Mouse (Mus musculus): Measurements from ENCODE around the gene Olfr1510. TPM values are rescaled to one million over a fixed set of nuclear protein-coding genes. Genes with fewer than 3 reads are reported as not detected.
"Not testable (repeated sequence)": the region's sequence is repeated elsewhere in the genome, so short reads cannot be mapped to it uniquely, and the experiment has no call there.

Olfr1510 gene
- not detected in 2 replicates for polyA plus RNA-seq (2014; fragmentation: Nextera tagmentation; extraction: Ambion mirVana)

- ATAC-seq (ENCODE audit: low FRiP score) (no peak), DNase-seq (ENCODE audit: low spot score) (no peak)
- no peak within 1 kb of the TSS for H3K4me3 ChIP-seq (replicated peaks; ENCODE audit: low read length)
- H3K4me2 ChIP-seq (replicated peaks) = no peak within 1 kb of the TSS
- H3K27ac ChIP-seq = no peak within 1 kb of the TSS
- 91% methylated on average over 3 of the region's 3 CpGs for WGBS
- no peak within 1 kb of the TSS for H3K9ac ChIP-seq
- H3K36me3 ChIP-seq (replicated peaks; ENCODE audit: control insufficient read depth, insufficient read depth) = no peaks in the 10 kb centered on the region
- no peaks in the 10 kb centered on the region for H3K4me1 ChIP-seq (replicated peaks; ENCODE audit: control insufficient read depth, insufficient read depth, low read length)
- H3K27me3 ChIP-seq (ENCODE audit: control insufficient read depth, insufficient read depth, low read length) = no peaks in the 10 kb centered on the region
- no peaks in the 10 kb centered on the region for H3K9me3 ChIP-seq (ENCODE audit: control insufficient read depth, low read length)
Measured at GRCm38 (mm10) chr14:52414273-52414672, at the start of gene Olfr1510. Olfr1510 (minus strand) TSS chr14:52414373.

GRCm38 (mm10) chr14:52461928-52462327 lies 47.8 kb upstream of the Olfr1510 start:
- H3K4me3 ChIP-seq (replicated peaks; ENCODE audit: low read length) = no peak overlapping the region
- no peaks in the 10 kb centered on the region for H3K27me3 ChIP-seq (ENCODE audit: control insufficient read depth, insufficient read depth, low read length)
- ATAC-seq (ENCODE audit: low FRiP score) = no peak
- H3K9me3 ChIP-seq (ENCODE audit: control insufficient read depth, low read length) = no peaks in the 10 kb centered on the region
- H3K36me3 ChIP-seq (replicated peaks; ENCODE audit: control insufficient read depth, insufficient read depth) = no peaks in the 10 kb centered on the region
- no peak overlapping the region for H3K4me2 ChIP-seq (replicated peaks)
- H3K9ac ChIP-seq = no peak overlapping the region
- H3K27ac ChIP-seq = no peak overlapping the region
- no peaks in the 10 kb centered on the region for H3K4me1 ChIP-seq (replicated peaks; ENCODE audit: control insufficient read depth, insufficient read depth, low read length)
- DNase-seq (ENCODE audit: low spot score) = no peak

- Histone ChIP-seq H3K27me3 (ENCODE audit: control insufficient read depth, insufficient read depth, low read length) (no peaks in the 10 kb centered on the region), H3K4me1 (replicated peaks; ENCODE audit: control insufficient read depth, insufficient read depth, low read length) (no peaks in the 10 kb centered on the region), H3K27ac (no peak overlapping the region), H3K9ac (no peak overlapping the region), H3K36me3 (replicated peaks; ENCODE audit: control insufficient read depth, insufficient read depth) (no peaks in the 10 kb centered on the region), H3K9me3 (ENCODE audit: control insufficient read depth, low read length) (no peaks in the 10 kb centered on the region), H3K4me3 (replicated peaks; ENCODE audit: low read length) (no peak overlapping the region), H3K4me2 (replicated peaks) (no peak overlapping the region)
- WGBS = 91% methylated on average over 8 of the region's 8 CpGs
- DNase-seq (ENCODE audit: low spot score) (no peak), ATAC-seq (ENCODE audit: low FRiP score) (no peak)
Measured at GRCm38 (mm10) chr14:52451138-52451537, 37.0 kb upstream of the Olfr1510 start.

GRCm38 (mm10) chr14:52442690-52443089 lies 28.5 kb upstream of the Olfr1510 start, which contains the start of gene Olfr1509:
Olfr1509 (plus strand) TSS chr14:52442990.
- Histone ChIP-seq H3K27ac (no peak within 1 kb of the TSS), H3K4me2 (replicated peaks) (no peak within 1 kb of the TSS), H3K9ac (no peak within 1 kb of the TSS), H3K27me3 (ENCODE audit: control insufficient read depth, insufficient read depth, low read length) (no peaks in the 10 kb centered on the region), H3K4me3 (replicated peaks; ENCODE audit: low read length) (no peak within 1 kb of the TSS), H3K4me1 (replicated peaks; ENCODE audit: control insufficient read depth, insufficient read depth, low read length) (no peaks in the 10 kb centered on the region), H3K36me3 (replicated peaks; ENCODE audit: control insufficient read depth, insufficient read depth) (no peaks in the 10 kb centered on the region), H3K9me3 (ENCODE audit: control insufficient read depth, low read length) (no peaks in the 10 kb centered on the region)
- DNase-seq (ENCODE audit: low spot score) (no peak), ATAC-seq (ENCODE audit: low FRiP score) (no peak)

- H3K9me3 ChIP-seq (ENCODE audit: control insufficient read depth, low read length) = no peaks in the 10 kb centered on the region
- H3K27me3 ChIP-seq (ENCODE audit: control insufficient read depth, insufficient read depth, low read length) = no peaks in the 10 kb centered on the region
- no peak overlapping the region for H3K27ac ChIP-seq
- no peak overlapping the region for H3K4me3 ChIP-seq (replicated peaks; ENCODE audit: low read length)
- no peak overlapping the region for H3K9ac ChIP-seq
- WGBS = 91% methylated on average over 1 of the region's 1 CpGs
- no peaks in the 10 kb centered on the region for H3K36me3 ChIP-seq (replicated peaks; ENCODE audit: control insufficient read depth, insufficient read depth)
- ATAC-seq (ENCODE audit: low FRiP score) (no peak), DNase-seq (ENCODE audit: low spot score) (no peak)
- H3K4me2 ChIP-seq (replicated peaks) = no peak overlapping the region
- no peaks in the 10 kb centered on the region for H3K4me1 ChIP-seq (replicated peaks; ENCODE audit: control insufficient read depth, insufficient read depth, low read length)
Measured at GRCm38 (mm10) chr14:52427686-52428085, 13.5 kb upstream of the Olfr1510 start.

- not testable (repeated sequence) for H3K4me2 ChIP-seq (replicated peaks); H3K27ac ChIP-seq; H3K4me3 ChIP-seq (replicated peaks; ENCODE audit: low read length); H3K36me3 ChIP-seq (replicated peaks; ENCODE audit: control insufficient read depth, insufficient read depth); H3K27me3 ChIP-seq (ENCODE audit: control insufficient read depth, insufficient read depth, low read length); DNase-seq (ENCODE audit: low spot score); H3K4me1 ChIP-seq (replicated peaks; ENCODE audit: control insufficient read depth, insufficient read depth, low read length); H3K9me3 ChIP-seq (ENCODE audit: control insufficient read depth, low read length); H3K9ac ChIP-seq
- ATAC-seq (ENCODE audit: low FRiP score) = 0 out of 2 replicates have a peak, but pooled peaks have one; percentile 11
- WGBS = 80% methylated on average over 7 of the region's 10 CpGs
Measured at GRCm38 (mm10) chr14:52410142-52410919, 3.8 kb downstream of the Olfr1510 start.

- H3K4me2 ChIP-seq (replicated peaks) = no peak within 1 kb of the TSS
- ATAC-seq (ENCODE audit: low FRiP score) (no peak), DNase-seq (ENCODE audit: low spot score) (no peak)
- no peak within 1 kb of the TSS for H3K9ac ChIP-seq
- H3K27me3 ChIP-seq (ENCODE audit: control insufficient read depth, insufficient read depth, low read length) = no peaks in the 10 kb centered on the region
- no peaks in the 10 kb centered on the region for H3K9me3 ChIP-seq (ENCODE audit: control insufficient read depth, low read length)
- no peak within 1 kb of the TSS for H3K27ac ChIP-seq
- 82% methylated on average over 4 of the region's 4 CpGs for WGBS
- H3K4me3 ChIP-seq (replicated peaks; ENCODE audit: low read length) = no peak within 1 kb of the TSS
- H3K4me1 ChIP-seq (replicated peaks; ENCODE audit: control insufficient read depth, insufficient read depth, low read length) = no peaks in the 10 kb centered on the region
- H3K36me3 ChIP-seq (replicated peaks; ENCODE audit: control insufficient read depth, insufficient read depth) = no peaks in the 10 kb centered on the region
Measured at GRCm38 (mm10) chr14:52397279-52397678, 16.9 kb downstream of the Olfr1510 start, which contains the start of gene Olfr1511. Olfr1511 (minus strand) TSS chr14:52397379.

GRCm38 (mm10) chr14:52390084-52390848 lies 23.9 kb downstream of the Olfr1510 start:
- H3K27ac ChIP-seq; H3K4me2 ChIP-seq (replicated peaks); H3K9ac ChIP-seq; DNase-seq (ENCODE audit: low spot score); H3K9me3 ChIP-seq (ENCODE audit: control insufficient read depth, low read length); H3K4me1 ChIP-seq (replicated peaks; ENCODE audit: control insufficient read depth, insufficient read depth, low read length); ATAC-seq (ENCODE audit: low FRiP score); H3K27me3 ChIP-seq (ENCODE audit: control insufficient read depth, insufficient read depth, low read length); H3K4me3 ChIP-seq (replicated peaks; ENCODE audit: low read length); H3K36me3 ChIP-seq (replicated peaks; ENCODE audit: control insufficient read depth, insufficient read depth): not testable (repeated sequence)
- WGBS = 90% methylated on average over 9 of the region's 9 CpGs

- Histone ChIP-seq H3K4me1 (replicated peaks; ENCODE audit: control insufficient read depth, insufficient read depth, low read length) (no peaks in the 10 kb centered on the region), H3K9ac (no peak within 1 kb of the TSS), H3K27me3 (ENCODE audit: control insufficient read depth, insufficient read depth, low read length) (no peaks in the 10 kb centered on the region), H3K36me3 (replicated peaks; ENCODE audit: control insufficient read depth, insufficient read depth) (no peaks in the 10 kb centered on the region), H3K4me2 (replicated peaks) (no peak within 1 kb of the TSS), H3K4me3 (replicated peaks; ENCODE audit: low read length) (no peak within 1 kb of the TSS), H3K9me3 (ENCODE audit: control insufficient read depth, low read length) (no peaks in the 10 kb centered on the region), H3K27ac (no peak within 1 kb of the TSS)
- 79% methylated on average over 2 of the region's 2 CpGs for WGBS
- no peak for ATAC-seq (ENCODE audit: low FRiP score)
- DNase-seq (ENCODE audit: low spot score) = no peak
Measured at GRCm38 (mm10) chr14:52379068-52379467, 35.1 kb downstream of the Olfr1510 start, which contains the start of gene Olfr1512. Olfr1512 (minus strand) TSS chr14:52379168.
